Mouse (Mus musculus) brain, embryonic 14.5 days (tissue): ENCODE measurements around the gene Tmprss9.

Experiments used
- CTCF ChIP-seq: fragments of 200-500 bp; IDR thresholded peaks from 2 replicates; pipeline ENCODE4 v1.5.1; 2012; ENCODE audit warnings: inconsistent platforms, mild to moderate bottlenecking, moderate library complexity, borderline replicate concordance; ENCODE audit not compliant: insufficient read depth, insufficient read length; ENCODE audit errors: extremely low read depth
- POLR2A ChIP-seq: fragments of 200-500 bp; IDR thresholded peaks from 2 replicates; pipeline ENCODE4 v1.6.1; 2012; ENCODE audit warnings: mild to moderate bottlenecking, inconsistent platforms, borderline replicate concordance; ENCODE audit not compliant: poor library complexity, insufficient read depth, insufficient read length, severe bottlenecking; ENCODE audit errors: extremely low read depth

DNA sequence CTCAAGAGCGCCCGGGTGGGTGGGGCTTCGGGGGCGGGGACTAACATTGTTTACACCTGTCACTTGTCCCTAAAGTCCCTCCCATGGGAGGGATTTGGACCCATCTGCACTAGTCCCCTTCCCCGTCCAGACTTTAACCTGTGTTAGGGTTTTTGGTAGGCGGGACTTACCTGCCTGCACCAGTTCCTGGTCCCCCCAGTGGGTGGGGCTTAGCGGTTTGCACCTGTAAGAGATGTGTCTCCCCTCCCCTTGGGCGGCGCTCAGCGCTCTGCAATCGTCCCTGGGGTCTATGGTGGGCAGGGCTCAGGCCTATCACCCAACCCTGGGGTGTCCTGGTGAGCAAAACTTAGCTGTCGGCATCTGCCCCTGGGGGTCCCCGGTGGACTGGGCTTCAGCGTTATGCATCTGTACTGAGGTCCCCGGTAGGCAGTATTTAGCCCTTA lies 45.7 kb downstream of the Tmprss9 start:
- no peak for TF ChIP-seq POLR2A
- no peak for TF ChIP-seq CTCF
